Mouse (Mus musculus) forebrain, embryonic 16.5 days (tissue): ENCODE data around the gene Smarcad1. TPM values are rescaled to one million over a fixed set of nuclear protein-coding genes. Genes with fewer than 3 reads are reported as not detected.

Experiments used
- ATAC-seq: fragments of 200-750 bp; cut with Nextera tagmentation; 2 replicates; pipeline ENCODE4 v1.8.0; 2017; ENCODE audit warnings: mild to moderate bottlenecking, moderate library complexity
- H3K27ac ChIP-seq: fragments of 300-500 bp; sonication (generic); 2 replicates; pipeline ENCODE4 v1.5.1; 2014; ENCODE audit warnings: low read length, control low read depth
- H3K27me3 ChIP-seq: fragments of 300-500 bp; sonication (generic); replicated peaks from 2 replicates; pipeline ENCODE4 v1.6.1; 2014; ENCODE audit warnings: low read length; ENCODE audit not compliant: control insufficient read depth, insufficient read depth
- H3K36me3 ChIP-seq: fragments of 300-500 bp; sonication (generic); 2 replicates; pipeline ENCODE4 v1.6.1; 2014; ENCODE audit not compliant: control insufficient read depth, insufficient read depth
- H3K4me1 ChIP-seq: fragments of 300-500 bp; sonication (generic); replicated peaks from 2 replicates; pipeline ENCODE4 v1.6.1; 2014; ENCODE audit warnings: low read length; ENCODE audit not compliant: control insufficient read depth, insufficient read depth
- H3K4me2 ChIP-seq: fragments of 300-500 bp; sonication (generic); 2 replicates; pipeline ENCODE4 v1.6.1; 2014; ENCODE audit warnings: mild to moderate bottlenecking, low read length, control low read depth
- H3K4me3 ChIP-seq: fragments of 300-500 bp; sonication (generic); replicated peaks from 2 replicates; pipeline ENCODE4 v1.5.1; 2014; ENCODE audit warnings: mild to moderate bottlenecking, low read length, control low read depth
- H3K9ac ChIP-seq: fragments of 300-500 bp; sonication (generic); replicated peaks from 2 replicates; pipeline ENCODE4 v1.6.1; 2014; ENCODE audit warnings: low read depth, low read length, control low read depth
- H3K9me3 ChIP-seq: fragments of 300-500 bp; sonication (generic); 2 replicates; pipeline ENCODE4 v1.6.1; 2016; ENCODE audit warnings: low read length; ENCODE audit not compliant: control insufficient read depth
- WGBS: fragments of 180-500 bp; shearing (Covaris S2); extraction: QIAGEN DNeasy Blood & Tissue Kit; methylation state at CpG from one replicate; pipeline ENCODE4 v1.1.7; 2014; 5-methylcytosine and 5-hydroxymethylcytosine counted together
- polyA plus RNA-seq: library from polyadenylated mRNA; unstranded; fragments of >200 nt; fragmentation: Nextera tagmentation; extraction: Ambion mirVana; gene quantifications from 2 replicates; pipeline ENCODE4 v1.2.1, GENCODE M21; 2015

Smarcad1 gene
- polyA plus RNA-seq, 1 experiment from 2014 or later = 92.0 TPM

GRCm38 (mm10) chr6:65159381-65159942 lies 117.1 kb downstream of the Smarcad1 start:
- H3K4me2 ChIP-seq = no peak overlapping the region
- H3K9ac ChIP-seq = no peak overlapping the region
- H3K27ac ChIP-seq = no peak overlapping the region
- no peaks in the 10 kb centered on the region for H3K4me1 ChIP-seq
- no peak for ATAC-seq
- H3K4me3 ChIP-seq = no peak overlapping the region
- no peaks in the 10 kb centered on the region for H3K27me3 ChIP-seq
- no peaks in the 10 kb centered on the region for H3K9me3 ChIP-seq
- 37% methylated on average over 4 of the region's 4 CpGs for WGBS
- H3K36me3 ChIP-seq = no peaks in the 10 kb centered on the region

GRCm38 (mm10) chr6:65164137-65164536 lies 121.8 kb downstream of the Smarcad1 start:
- no peaks in the 10 kb centered on the region for H3K9me3 ChIP-seq
- H3K4me2 ChIP-seq = no peak overlapping the region
- WGBS = 85% methylated on average over 6 of the region's 6 CpGs
- no peak overlapping the region for H3K4me3 ChIP-seq
- no peak overlapping the region for H3K27ac ChIP-seq
- no peak overlapping the region for H3K9ac ChIP-seq
- no peaks in the 10 kb centered on the region for H3K36me3 ChIP-seq
- ATAC-seq = no peak
- no peaks in the 10 kb centered on the region for H3K27me3 ChIP-seq
- no peaks in the 10 kb centered on the region for H3K4me1 ChIP-seq

DNA sequence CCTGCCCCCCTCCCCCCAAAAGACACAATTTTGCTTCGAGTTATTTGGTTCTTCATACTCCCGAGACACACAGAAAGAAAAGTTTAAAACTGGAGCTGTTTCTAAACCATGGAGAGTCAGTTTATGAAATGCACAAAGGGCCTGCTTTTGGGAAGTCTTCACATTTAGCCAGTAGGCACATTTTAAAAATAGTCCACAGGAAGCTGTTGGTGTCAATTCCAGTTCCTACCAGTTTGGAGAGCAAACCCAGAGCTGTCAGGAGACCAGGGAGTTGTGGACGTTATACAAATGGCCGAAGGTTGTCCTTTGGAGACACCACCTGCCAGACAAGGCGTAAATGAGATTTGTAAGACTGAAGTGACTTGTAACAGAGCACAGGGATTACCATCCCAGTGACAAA lies 122.6 kb downstream of the Smarcad1 start:
- Histone ChIP-seq H3K27me3 (no peaks in the 10 kb centered on the region), H3K4me1 (no peaks in the 10 kb centered on the region), H3K36me3 (no peaks in the 10 kb centered on the region), H3K4me3 (no peak overlapping the region), H3K9ac (no peak overlapping the region), H3K4me2 (no peak overlapping the region), H3K27ac (no peak overlapping the region), H3K9me3 (no peaks in the 10 kb centered on the region)
- WGBS = 74% methylated on average over 5 of the region's 5 CpGs
- ATAC-seq = no peak

Other genes starting within 250 kb of the Smarcad1 start
- 2.7 and 5.1 TPM in 2 replicates for gene Hpgds, start 102.3 kb downstream of the Smarcad1 start, polyA plus RNA-seq